Mouse (Mus musculus): ENCODE measurements around the gene Mybl2. TPM values are rescaled to one million over a fixed set of nuclear protein-coding genes. Genes with fewer than 3 reads are reported as not detected.

The Mybl2 gene
- polyA plus RNA-seq, 1 experiment from 2014 or later: 10.8 TPM

DNA sequence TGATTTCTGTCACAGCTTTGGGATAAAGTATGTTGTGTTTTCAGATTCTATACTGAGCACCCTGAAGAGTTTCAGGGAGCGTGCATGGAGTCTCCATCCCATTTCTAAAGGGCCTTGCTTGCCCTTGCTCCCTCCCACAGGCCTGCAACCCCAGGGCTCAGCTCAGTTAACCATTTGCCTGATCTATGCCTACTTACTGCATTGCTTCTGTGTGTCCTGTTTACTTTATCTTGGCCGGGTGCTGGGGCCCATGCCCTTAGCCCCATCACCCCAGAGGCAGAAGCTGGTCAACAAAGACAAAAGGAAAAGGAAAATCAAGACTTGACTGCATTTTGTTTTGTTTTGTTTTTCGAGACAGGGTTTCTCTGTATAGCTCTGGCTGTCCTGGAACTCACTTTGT is 17.1 kb downstream of the Mybl2 start:
- Histone ChIP-seq H3K27ac (replicated peaks in 1 of 2; ENCODE audit: control insufficient read depth in 1 of 2, insufficient read depth in 1 of 2, low read depth in 2 of 2, low read length in 2 of 2) (no peak overlapping the region), H3K36me3 (ENCODE audit: control insufficient read depth, insufficient read depth, low read length) (peaks cover 49% of the 10 kb centered on the region), H3K4me3 (ENCODE audit: control insufficient read depth in 1 of 2, insufficient read depth in 1 of 2, low read depth in 1 of 2, low read length in 2 of 2) (no peak overlapping the region), H3K4me1 (ENCODE audit: control insufficient read depth in 2 of 2, insufficient read depth in 2 of 2, low read length in 2 of 2) (peaks cover 2 to 5% of the 10 kb centered on the region in 2 experiments; a peak in 1 of 4 replicates), H3K4me2 (ENCODE audit: low read length) (no peak overlapping the region), H3K9me3 (ENCODE audit: control insufficient read depth, low read length) (no peaks in the 10 kb centered on the region), H3K27me3 (ENCODE audit: control insufficient read depth, insufficient read depth, low read length) (no peaks in the 10 kb centered on the region), H3K9ac (ENCODE audit: low read length) (no peak overlapping the region)
- no peak for ATAC-seq (ENCODE audit: insufficient number of reproducible peaks, insufficient read depth, low FRiP score, low read depth)
- 83% methylated on average over 3 of the region's 3 CpGs for WGBS

DNA sequence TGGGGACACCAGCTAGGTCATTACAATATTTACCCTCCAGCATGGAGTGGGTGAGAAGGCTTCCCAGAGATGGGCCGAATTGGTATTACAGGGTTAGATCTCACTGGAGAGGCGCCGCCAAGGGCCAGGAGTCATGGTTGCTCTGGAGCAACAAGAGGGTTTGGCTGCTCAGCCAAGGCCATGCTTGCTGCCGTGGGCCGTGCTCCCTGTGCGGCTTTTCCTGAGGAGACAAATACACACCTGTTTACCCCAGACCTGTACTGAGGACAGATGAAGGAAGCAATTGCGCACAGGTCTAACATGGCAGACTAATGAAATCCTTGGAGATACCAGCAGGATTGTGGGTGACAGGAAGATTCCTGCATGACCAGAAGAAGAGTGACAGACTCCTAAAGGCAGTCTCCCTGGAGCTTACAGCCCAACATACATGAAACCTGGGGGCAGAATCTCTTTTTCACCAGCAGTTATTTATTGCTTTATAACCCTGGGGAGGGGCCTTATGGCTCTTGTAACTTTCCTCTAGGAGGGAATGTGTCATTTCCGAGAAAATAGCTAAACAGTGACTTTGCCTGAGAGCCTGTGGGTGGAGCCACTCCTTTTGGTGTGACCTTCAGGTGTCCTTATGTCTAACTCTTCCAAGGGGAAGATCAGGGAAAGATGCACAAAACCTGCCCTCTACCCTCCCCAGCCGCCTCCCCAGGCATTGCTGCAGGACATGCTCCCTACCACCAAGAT is 18.7 kb downstream of the Mybl2 start:
- Histone ChIP-seq H3K4me1 (ENCODE audit: control insufficient read depth in 2 of 2, insufficient read depth in 2 of 2, low read length in 2 of 2) (no peaks in the 10 kb centered on the region), H3K4me2 (ENCODE audit: low read length) (no peak overlapping the region), H3K27ac (replicated peaks in 1 of 2; ENCODE audit: control insufficient read depth in 1 of 2, insufficient read depth in 1 of 2, low read depth in 2 of 2, low read length in 2 of 2) (no peak overlapping the region), H3K36me3 (ENCODE audit: control insufficient read depth, insufficient read depth, low read length) (peaks cover 57% of the 10 kb centered on the region), H3K9ac (ENCODE audit: low read length) (no peak overlapping the region), H3K27me3 (ENCODE audit: control insufficient read depth, insufficient read depth, low read length) (no peaks in the 10 kb centered on the region), H3K9me3 (ENCODE audit: control insufficient read depth, low read length) (no peaks in the 10 kb centered on the region), H3K4me3 (ENCODE audit: control insufficient read depth in 1 of 2, insufficient read depth in 1 of 2, low read depth in 1 of 2, low read length in 2 of 2) (no peak overlapping the region)
- ATAC-seq (ENCODE audit: insufficient number of reproducible peaks, insufficient read depth, low FRiP score, low read depth): no peak
- 90% methylated on average over 9 of the region's 9 CpGs for WGBS

DNA sequence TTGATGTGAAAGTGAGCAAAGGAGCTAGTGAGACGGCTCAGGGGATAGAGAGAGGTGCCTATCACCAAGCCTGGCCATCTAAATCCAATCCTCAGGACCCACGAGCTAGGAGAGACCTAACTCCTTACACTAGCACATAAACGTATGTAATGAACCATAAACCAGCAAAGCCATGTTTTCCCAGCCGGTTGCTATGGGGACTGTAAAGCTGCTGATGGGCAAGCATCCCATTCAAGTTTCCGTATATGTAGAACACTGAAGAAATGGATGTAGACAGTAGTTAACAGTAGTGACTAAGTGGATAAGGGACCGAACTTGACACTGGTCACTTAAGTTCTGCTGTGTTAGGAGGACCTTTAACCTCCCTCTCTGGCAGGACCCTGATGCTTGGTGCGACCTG is 19.5 kb downstream of the Mybl2 start:
- Histone ChIP-seq H3K36me3 (ENCODE audit: control insufficient read depth, insufficient read depth, low read length) (peaks cover 52% of the 10 kb centered on the region), H3K4me1 (ENCODE audit: control insufficient read depth in 2 of 2, insufficient read depth in 2 of 2, low read length in 2 of 2) (no peaks in the 10 kb centered on the region), H3K4me2 (ENCODE audit: low read length) (no peak overlapping the region), H3K9ac (ENCODE audit: low read length) (no peak overlapping the region), H3K9me3 (ENCODE audit: control insufficient read depth, low read length) (no peaks in the 10 kb centered on the region), H3K27me3 (ENCODE audit: control insufficient read depth, insufficient read depth, low read length) (no peaks in the 10 kb centered on the region), H3K4me3 (ENCODE audit: control insufficient read depth in 1 of 2, insufficient read depth in 1 of 2, low read depth in 1 of 2, low read length in 2 of 2) (no peak overlapping the region), H3K27ac (replicated peaks in 1 of 2; ENCODE audit: control insufficient read depth in 1 of 2, insufficient read depth in 1 of 2, low read depth in 2 of 2, low read length in 2 of 2) (no peak overlapping the region)
- no peak for ATAC-seq (ENCODE audit: insufficient number of reproducible peaks, insufficient read depth, low FRiP score, low read depth)
- WGBS: 83% methylated on average over 7 of the region's 7 CpGs

DNA sequence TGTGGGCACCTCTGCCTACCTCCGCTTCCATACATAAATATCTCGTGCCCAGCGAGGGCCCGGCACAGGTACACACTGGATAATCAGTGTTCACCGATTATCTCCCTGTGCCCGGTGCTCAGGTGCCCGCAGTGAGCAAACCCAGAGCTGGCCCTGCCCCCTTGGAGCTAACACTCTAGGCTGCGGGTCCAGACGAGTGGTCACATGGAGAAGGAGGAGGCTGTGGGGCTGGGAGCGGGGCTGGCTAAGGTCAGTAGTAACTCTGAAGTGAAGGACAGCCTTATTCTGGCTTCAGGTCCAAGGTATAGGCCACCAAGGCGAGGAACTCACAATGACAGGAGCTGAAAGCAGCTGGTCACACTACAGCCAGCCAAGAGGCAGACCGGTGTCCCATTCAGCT is 20.3 kb downstream of the Mybl2 start:
- Histone ChIP-seq H3K27ac (replicated peaks in 1 of 2; ENCODE audit: control insufficient read depth in 1 of 2, insufficient read depth in 1 of 2, low read depth in 2 of 2, low read length in 2 of 2) (no peak overlapping the region), H3K9me3 (ENCODE audit: control insufficient read depth, low read length) (no peaks in the 10 kb centered on the region), H3K9ac (ENCODE audit: low read length) (no peak overlapping the region), H3K4me2 (ENCODE audit: low read length) (no peak overlapping the region), H3K36me3 (ENCODE audit: control insufficient read depth, insufficient read depth, low read length) (peaks cover 51% of the 10 kb centered on the region), H3K4me1 (ENCODE audit: control insufficient read depth in 2 of 2, insufficient read depth in 2 of 2, low read length in 2 of 2) (no peaks in the 10 kb centered on the region), H3K27me3 (ENCODE audit: control insufficient read depth, insufficient read depth, low read length) (no peaks in the 10 kb centered on the region), H3K4me3 (ENCODE audit: control insufficient read depth in 1 of 2, insufficient read depth in 1 of 2, low read depth in 1 of 2, low read length in 2 of 2) (no peak overlapping the region)
- no peak for ATAC-seq (ENCODE audit: insufficient number of reproducible peaks, insufficient read depth, low FRiP score, low read depth)
- 87% methylated on average over 12 of the region's 12 CpGs for WGBS

DNA sequence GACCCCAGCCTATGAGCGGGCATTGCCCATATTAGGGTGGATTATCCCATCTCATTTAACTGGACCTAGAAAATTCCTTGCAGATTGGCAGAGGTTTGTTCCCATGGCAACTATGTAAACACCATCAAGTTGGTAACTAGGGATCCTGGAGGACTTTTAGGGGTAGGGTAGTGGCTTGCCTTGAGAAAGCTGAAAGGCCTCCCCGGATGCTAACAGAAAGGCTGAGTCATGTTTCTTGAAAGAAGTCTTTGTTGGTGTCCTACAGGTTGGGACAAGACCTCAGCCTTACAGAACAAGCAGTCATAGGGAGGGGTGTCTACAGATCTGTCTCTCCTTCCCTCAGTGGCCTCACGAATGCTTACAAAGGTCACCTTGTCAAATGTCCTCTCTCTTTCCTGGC is 20.7 kb downstream of the Mybl2 start:
- no peak overlapping the region for H3K4me3 ChIP-seq (ENCODE audit: control insufficient read depth in 1 of 2, insufficient read depth in 1 of 2, low read depth in 1 of 2, low read length in 2 of 2)

DNA sequence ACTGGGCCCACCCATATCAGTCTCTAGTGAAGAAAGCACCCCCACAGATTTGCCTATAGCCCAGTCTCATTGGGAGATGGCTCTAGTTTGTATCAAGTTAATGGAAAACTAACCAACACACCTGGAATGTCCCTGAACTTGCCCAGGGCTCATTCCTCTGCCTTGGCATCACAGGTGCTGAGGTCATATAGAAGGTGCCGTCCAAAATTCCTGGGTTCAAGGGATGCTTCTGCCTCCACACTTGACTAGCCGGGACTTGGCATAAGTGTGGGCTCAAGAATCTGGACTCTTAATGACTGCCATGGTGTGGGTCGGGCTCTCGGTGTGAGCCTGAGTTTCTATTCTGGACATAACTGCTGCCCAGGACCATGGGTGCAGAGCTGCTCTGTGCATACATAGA is 24.6 kb downstream of the Mybl2 start:
- Histone ChIP-seq H3K27ac (replicated peaks in 1 of 2; ENCODE audit: control insufficient read depth in 1 of 2, insufficient read depth in 1 of 2, low read depth in 2 of 2, low read length in 2 of 2) (no peak overlapping the region), H3K27me3 (ENCODE audit: control insufficient read depth, insufficient read depth, low read length) (no peaks in the 10 kb centered on the region), H3K36me3 (ENCODE audit: control insufficient read depth, insufficient read depth, low read length) (peaks cover 32% of the 10 kb centered on the region), H3K4me1 (ENCODE audit: control insufficient read depth in 2 of 2, insufficient read depth in 2 of 2, low read length in 2 of 2) (peaks cover 0 to 2% of the 10 kb centered on the region in 2 experiments; a peak in 1 of 4 replicates), H3K4me2 (ENCODE audit: low read length) (no peak overlapping the region), H3K9ac (ENCODE audit: low read length) (no peak overlapping the region), H3K9me3 (ENCODE audit: control insufficient read depth, low read length) (no peaks in the 10 kb centered on the region), H3K4me3 (ENCODE audit: control insufficient read depth in 1 of 2, insufficient read depth in 1 of 2, low read depth in 1 of 2, low read length in 2 of 2) (no peak overlapping the region)
- no peak for ATAC-seq (ENCODE audit: insufficient number of reproducible peaks, insufficient read depth, low FRiP score, low read depth)
- 91% methylated on average over 4 of the region's 4 CpGs for WGBS

More for the DNA sequence above, 20.7 kb downstream of the Mybl2 start:
- H3K4me1 ChIP-seq (ENCODE audit: control insufficient read depth in 2 of 2, insufficient read depth in 2 of 2, low read length in 2 of 2): no peaks in the 10 kb centered on the region
- H3K27ac ChIP-seq (replicated peaks in 1 of 2; ENCODE audit: control insufficient read depth in 1 of 2, insufficient read depth in 1 of 2, low read depth in 2 of 2, low read length in 2 of 2): no peak overlapping the region
- H3K36me3 ChIP-seq (ENCODE audit: control insufficient read depth, insufficient read depth, low read length): peaks cover 49% of the 10 kb centered on the region
- no peak overlapping the region for H3K4me2 ChIP-seq (ENCODE audit: low read length)
- ATAC-seq (ENCODE audit: insufficient number of reproducible peaks, insufficient read depth, low FRiP score, low read depth): no peak
- H3K9me3 ChIP-seq (ENCODE audit: control insufficient read depth, low read length): no peaks in the 10 kb centered on the region
- H3K9ac ChIP-seq (ENCODE audit: low read length): no peak overlapping the region
- no peaks in the 10 kb centered on the region for H3K27me3 ChIP-seq (ENCODE audit: control insufficient read depth, insufficient read depth, low read length)
- 78% methylated on average over 3 of the region's 3 CpGs for WGBS

DNA sequence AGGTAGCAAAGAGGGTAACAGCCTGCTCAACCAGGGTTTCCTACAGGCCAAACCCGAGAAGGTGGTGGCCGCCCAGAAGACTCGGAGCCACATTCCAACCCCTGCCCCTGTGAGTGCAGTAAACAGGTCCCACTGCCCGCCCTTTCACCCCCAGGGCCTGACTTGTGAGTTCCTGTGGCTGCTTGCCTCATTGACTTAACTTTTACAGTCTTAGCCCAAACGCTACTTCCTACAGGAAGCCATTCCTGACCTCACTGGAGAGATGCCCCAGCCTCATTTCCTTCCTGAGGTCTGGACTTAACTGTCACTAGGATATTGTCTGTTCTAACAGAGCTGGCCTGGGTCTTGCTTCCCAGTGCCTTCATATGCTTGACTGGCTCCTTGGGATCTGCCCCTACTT is 28.1 kb downstream of the Mybl2 start:
- Histone ChIP-seq H3K36me3 (ENCODE audit: control insufficient read depth, insufficient read depth, low read length) (0 out of 2 replicates have a peak, but pooled peaks cover 16% of the 10 kb centered on the region), H3K9me3 (ENCODE audit: control insufficient read depth, low read length) (no peaks in the 10 kb centered on the region), H3K4me2 (ENCODE audit: low read length) (no peak overlapping the region), H3K27me3 (ENCODE audit: control insufficient read depth, insufficient read depth, low read length) (no peaks in the 10 kb centered on the region), H3K4me3 (ENCODE audit: control insufficient read depth in 1 of 2, insufficient read depth in 1 of 2, low read depth in 1 of 2, low read length in 2 of 2) (no peak overlapping the region), H3K27ac (replicated peaks in 1 of 2; ENCODE audit: control insufficient read depth in 1 of 2, insufficient read depth in 1 of 2, low read depth in 2 of 2, low read length in 2 of 2) (no peak overlapping the region), H3K9ac (ENCODE audit: low read length) (no peak overlapping the region), H3K4me1 (ENCODE audit: control insufficient read depth in 2 of 2, insufficient read depth in 2 of 2, low read length in 2 of 2) (peaks cover 0 to 2% of the 10 kb centered on the region in 2 experiments; a peak in 1 of 4 replicates)
- WGBS: 68% methylated on average over 5 of the region's 5 CpGs
- ATAC-seq (ENCODE audit: insufficient number of reproducible peaks, insufficient read depth, low FRiP score, low read depth): 0 out of 2 replicates have a peak, but pooled peaks have one; percentile 24

DNA sequence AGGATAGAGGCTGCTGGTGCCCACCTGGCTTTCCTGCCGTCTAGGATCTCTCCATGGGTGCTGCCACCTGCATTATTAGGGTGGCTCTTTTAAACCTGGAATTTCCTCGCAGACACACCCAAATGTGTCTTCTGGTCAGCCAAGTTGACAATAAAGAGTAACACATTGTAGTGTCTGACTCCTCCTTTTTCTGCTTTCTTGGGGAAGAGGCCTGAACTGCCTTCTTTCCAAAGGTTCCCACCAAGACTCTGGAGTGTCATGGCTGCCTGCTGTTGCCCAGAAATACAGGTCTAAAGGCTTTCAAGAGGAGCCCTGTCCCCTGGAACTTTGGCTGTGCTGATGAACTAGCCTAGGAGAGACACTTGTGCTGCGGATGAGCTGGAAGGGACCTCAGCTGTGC is 30.0 kb downstream of the Mybl2 start:
- 92% methylated on average over 3 of the region's 3 CpGs for WGBS
- no peak overlapping the region for H3K4me2 ChIP-seq (ENCODE audit: low read length)
- H3K4me3 ChIP-seq (ENCODE audit: control insufficient read depth in 1 of 2, insufficient read depth in 1 of 2, low read depth in 1 of 2, low read length in 2 of 2): no peak overlapping the region
- no peak for ATAC-seq (ENCODE audit: insufficient number of reproducible peaks, insufficient read depth, low FRiP score, low read depth)
- 0 out of 2 replicates have a peak, but pooled peaks cover 5% of the 10 kb centered on the region for H3K36me3 ChIP-seq (ENCODE audit: control insufficient read depth, insufficient read depth, low read length)
- no peaks in the 10 kb centered on the region for H3K9me3 ChIP-seq (ENCODE audit: control insufficient read depth, low read length)
- H3K4me1 ChIP-seq (ENCODE audit: control insufficient read depth in 2 of 2, insufficient read depth in 2 of 2, low read length in 2 of 2): peaks cover 0 to 2% of the 10 kb centered on the region in 2 experiments; a peak in 1 of 4 replicates
- no peak overlapping the region for H3K27ac ChIP-seq (replicated peaks in 1 of 2; ENCODE audit: control insufficient read depth in 1 of 2, insufficient read depth in 1 of 2, low read depth in 2 of 2, low read length in 2 of 2)
- no peak overlapping the region for H3K9ac ChIP-seq (ENCODE audit: low read length)
- no peaks in the 10 kb centered on the region for H3K27me3 ChIP-seq (ENCODE audit: control insufficient read depth, insufficient read depth, low read length)
